Mouse (Mus musculus) CH12.LX (cell line): Measurements from ENCODE around the gene 5330417H12Rik. TPM values are rescaled to one million over a fixed set of nuclear protein-coding genes. Genes with fewer than 3 reads are reported as not detected.

Source experiments
- DNase-seq: peaks from one replicate; pipeline ENCODE4 v3.0.0-alpha.2; 2013; ENCODE audit errors: extremely low read depth
- H3K27ac ChIP-seq: 2 replicates; pipeline ENCODE4 v1.5.1; 2012; ENCODE audit warnings: low read depth, mild to moderate bottlenecking, control low read depth, moderate library complexity; ENCODE audit not compliant: insufficient read depth
- H3K27me3 ChIP-seq: replicated peaks from 2 replicates; pipeline ENCODE3; 2012; ENCODE audit warnings: inconsistent platforms
- H3K36me3 ChIP-seq, 2 experiments: replicated peaks in 1 of 2; 2 replicates each; pipeline versions ENCODE3 to v1.6.1; 2012; ENCODE audit warnings: inconsistent platforms in 1 of 2, low read length in 1 of 2, mild to moderate bottlenecking in 1 of 2, mixed read lengths in 1 of 2, moderate library complexity in 1 of 2; ENCODE audit not compliant: control insufficient read depth in 1 of 2, insufficient read depth in 1 of 2
- H3K4me1 ChIP-seq, 2 experiments: 2 replicates each; pipeline ENCODE4 v1.6.1; 2012; ENCODE audit warnings: inconsistent platforms in 1 of 2, moderate library complexity in 1 of 2; ENCODE audit not compliant: insufficient read depth in 2 of 2, control insufficient read depth in 1 of 2
- H3K4me2 ChIP-seq: 2 replicates; pipeline ENCODE4 v1.6.1; 2012; ENCODE audit warnings: low read depth, mild to moderate bottlenecking, control low read depth; ENCODE audit not compliant: poor library complexity, insufficient read depth, severe bottlenecking
- H3K4me3 ChIP-seq, 3 experiments: fragments of 150-350 bp in 1 of 3; sonication (generic) in 1 of 3; replicated peaks in 1 of 3; 2 replicates each; pipeline versions ENCODE3 to v1.5.1; 2011 to 2012; ENCODE audit warnings: low read depth in 2 of 3, low read length in 2 of 3, mild to moderate bottlenecking in 2 of 3, moderate library complexity in 2 of 3, control low read depth in 1 of 3, improper control_type of control experiment in 1 of 3, inconsistent platforms in 1 of 3, mixed read lengths in 1 of 3; ENCODE audit not compliant: poor library complexity in 1 of 3
- H3K79me2 ChIP-seq: replicated peaks from 2 replicates; pipeline ENCODE4 v1.6.1; 2012; ENCODE audit warnings: mild to moderate bottlenecking, moderate library complexity; ENCODE audit not compliant: control insufficient read depth, poor library complexity, insufficient read depth, severe bottlenecking; ENCODE audit errors: extremely low read depth
- H3K9ac ChIP-seq: 2 replicates; pipeline ENCODE4 v1.6.1; 2012; ENCODE audit warnings: low read depth, mild to moderate bottlenecking, control low read depth, moderate library complexity; ENCODE audit not compliant: insufficient read depth
- H3K9me3 ChIP-seq: replicated peaks from 2 replicates; pipeline ENCODE3; 2012; ENCODE audit warnings: low read length, inconsistent platforms, mixed read lengths
- CHD1 ChIP-seq: IDR thresholded peaks from 2 replicates; pipeline ENCODE4 v1.6.1; 2012; ENCODE audit warnings: low read depth, low read length, improper control_type of control experiment, inconsistent platforms
- CHD2 ChIP-seq: IDR thresholded peaks from 2 replicates; pipeline ENCODE4 v1.6.1; 2011; ENCODE audit warnings: low read length, improper control_type of control experiment
- CTCF ChIP-seq, 2 experiments: IDR thresholded peaks in 1 of 2; conservative IDR thresholded peaks in 1 of 2; 2 replicates each; pipeline ENCODE4 v1.5.1; 2011 to 2012; ENCODE audit warnings: low read depth in 2 of 2, low read length in 2 of 2, improper control_type of control experiment in 1 of 2, inconsistent platforms in 1 of 2, mild to moderate bottlenecking in 1 of 2, moderate library complexity in 1 of 2
- ETS1 ChIP-seq: conservative IDR thresholded peaks from 2 replicates; pipeline ENCODE4 v1.6.1; 2012; ENCODE audit warnings: low read depth, mild to moderate bottlenecking, inconsistent platforms, low read length, improper control_type of control experiment, moderate library complexity
- JUN ChIP-seq: IDR thresholded peaks from 2 replicates; pipeline ENCODE4 v1.6.1; 2011; ENCODE audit warnings: low read depth, mild to moderate bottlenecking, low read length, improper control_type of control experiment, moderate library complexity; ENCODE audit not compliant: insufficient read depth
- KAT2A ChIP-seq: IDR thresholded peaks from 2 replicates; pipeline ENCODE4 v1.6.1; 2012; ENCODE audit warnings: low read length, improper control_type of control experiment, inconsistent platforms; ENCODE audit not compliant: insufficient replicate concordance
- MAZ ChIP-seq: IDR thresholded peaks from 2 replicates; pipeline ENCODE4 v1.6.1; 2012; ENCODE audit warnings: low read depth, mild to moderate bottlenecking, inconsistent platforms, low read length, improper control_type of control experiment, moderate library complexity
- MEF2A ChIP-seq: IDR thresholded peaks from 2 replicates; pipeline ENCODE4 v1.6.1; 2014; ENCODE audit warnings: low read depth, mild to moderate bottlenecking, inconsistent platforms, low read length, improper control_type of control experiment, borderline replicate concordance
- MYC ChIP-seq: IDR thresholded peaks from 2 replicates; pipeline ENCODE4 v1.6.1; 2011; ENCODE audit warnings: low read depth, mild to moderate bottlenecking, improper control_type of control experiment, low read length
- NELFE ChIP-seq: IDR thresholded peaks from 2 replicates; pipeline ENCODE4 v1.6.1; 2011; ENCODE audit warnings: low read depth, low read length, improper control_type of control experiment
- NRF1 ChIP-seq: IDR thresholded peaks from 2 replicates; pipeline ENCODE4 v1.6.1; 2014; ENCODE audit warnings: low read depth, mild to moderate bottlenecking, inconsistent platforms, low read length, improper control_type of control experiment, moderate library complexity
- PAX5 ChIP-seq: IDR thresholded peaks from 2 replicates; pipeline ENCODE4 v1.6.1; 2012; ENCODE audit warnings: low read length, inconsistent platforms, mixed read lengths
- POLR2AphosphoS2 ChIP-seq: IDR thresholded peaks from 2 replicates; pipeline ENCODE4 v1.6.1; 2011; ENCODE audit warnings: low read depth, low read length, improper control_type of control experiment
- RAD21 ChIP-seq: IDR thresholded peaks from 2 replicates; pipeline ENCODE4 v1.6.1; 2011; ENCODE audit warnings: low read depth, mild to moderate bottlenecking, low read length, improper control_type of control experiment, moderate library complexity
- RCOR1 ChIP-seq: conservative IDR thresholded peaks from 2 replicates; pipeline ENCODE4 v1.6.1; 2012; ENCODE audit warnings: low read depth, mild to moderate bottlenecking, inconsistent platforms, low read length, improper control_type of control experiment
- SMC3 ChIP-seq: IDR thresholded peaks from 2 replicates; pipeline ENCODE4 v1.6.1; 2011; ENCODE audit warnings: low read depth, low read length, improper control_type of control experiment
- TCF12 ChIP-seq: IDR thresholded peaks from 2 replicates; pipeline ENCODE4 v1.6.1; 2014; ENCODE audit warnings: low read depth, mild to moderate bottlenecking, inconsistent platforms, low read length, improper control_type of control experiment
- USF1 ChIP-seq: IDR thresholded peaks from 2 replicates; pipeline ENCODE4 v1.6.1; 2014; ENCODE audit warnings: low read depth, mild to moderate bottlenecking, inconsistent platforms, low read length, improper control_type of control experiment
- ZMIZ1 ChIP-seq: IDR thresholded peaks from 2 replicates; pipeline ENCODE4 v1.6.1; 2012; ENCODE audit warnings: low read depth, mild to moderate bottlenecking, inconsistent platforms, low read length, improper control_type of control experiment
- dilution Hi-C: fragments of 300-500 bp; cut with MboI; formaldehyde crosslinking; loops from 2 replicates; pipeline ENCODE4 v1.14.3; 2020; ENCODE audit warnings: low sequenced_read_pairs; ENCODE audit not compliant: extremely low pct_unique_long_range_greater_than_20kb, extremely low pct_ligation_motif_present
- in situ Hi-C: fragments of 300-500 bp; cut with MboI; formaldehyde crosslinking; loops from 3 replicates; pipeline ENCODE4 v1.14.3; 2019; ENCODE audit warnings: low sequenced_read_pairs, low pct_ligation_motif_present, low pct_unique_long_range_greater_than_20kb, mixed read lengths
- polyA plus RNA-seq: library from polyadenylated mRNA; unstranded; fragments of >175 nt; gene quantifications from 2 replicates; pipeline ENCODE4 v1.2.1, GENCODE M21; 2012; ENCODE audit warnings: low read depth; ENCODE audit not compliant: insufficient read length
- total RNA-seq, 2 experiments: library from RNA; depleted of rRNA; stranded (reverse); fragments of 300-350 nt in 1 of 2; fragments of >200 nt in 1 of 2; gene quantifications; 2 replicates each; pipeline ENCODE4 v1.2.3; 2012 to 2014

5330417H12Rik gene
- total and polyA plus RNA-seq, 3 experiments: not detected

DNA sequence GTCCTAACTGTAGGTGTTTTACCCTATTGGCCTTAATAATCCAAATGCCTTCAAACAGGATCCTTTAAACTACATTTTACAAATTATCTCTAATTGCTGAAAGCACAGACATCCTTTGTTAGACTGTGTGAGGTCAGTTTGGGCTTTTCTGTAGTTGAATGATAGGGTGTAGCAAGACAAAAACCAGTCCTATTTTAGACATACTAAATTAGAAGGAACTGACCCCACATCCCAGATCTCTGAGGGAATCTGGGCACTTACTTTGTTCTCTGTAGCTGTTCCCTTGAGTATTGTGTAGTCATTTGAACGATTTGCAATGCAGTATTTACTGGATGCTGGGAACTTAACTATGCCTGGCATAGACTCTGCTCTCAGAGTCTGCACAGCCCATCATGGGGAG is 26.9 kb upstream of the 5330417H12Rik start:
- Histone ChIP-seq H3K36me3 (peaks cover 18 to 46% of the 10 kb centered on the region in 2 experiments), H3K27ac (no peak overlapping the region), H3K9ac (no peak overlapping the region), H3K9me3 (no peaks in the 10 kb centered on the region), H3K4me1 (peaks cover 21 to 73% of the 10 kb centered on the region in 2 experiments), H3K79me2 (peaks cover 7% of the 10 kb centered on the region), H3K27me3 (no peaks in the 10 kb centered on the region), H3K4me3 (no peak overlapping the region), H3K4me2 (no peak overlapping the region)
- no peak for DNase-seq
- dilution Hi-C loops (no loop called here), in situ Hi-C loops (no loop called here)
- TF ChIP-seq MAZ (no peak), ZMIZ1 (no peak), TCF12 (no peak), MEF2A (no peak), NRF1 (no peak), CHD2 (no peak), MYC (no peak), JUN (no peak), SMC3 (no peak), USF1 (no peak), RCOR1 (no peak), CHD1 (no peak), PAX5 (no peak), NELFE (no peak), ETS1 (no peak), RAD21 (no peak), POLR2AphosphoS2 (no peak), KAT2A (no peak)

DNA sequence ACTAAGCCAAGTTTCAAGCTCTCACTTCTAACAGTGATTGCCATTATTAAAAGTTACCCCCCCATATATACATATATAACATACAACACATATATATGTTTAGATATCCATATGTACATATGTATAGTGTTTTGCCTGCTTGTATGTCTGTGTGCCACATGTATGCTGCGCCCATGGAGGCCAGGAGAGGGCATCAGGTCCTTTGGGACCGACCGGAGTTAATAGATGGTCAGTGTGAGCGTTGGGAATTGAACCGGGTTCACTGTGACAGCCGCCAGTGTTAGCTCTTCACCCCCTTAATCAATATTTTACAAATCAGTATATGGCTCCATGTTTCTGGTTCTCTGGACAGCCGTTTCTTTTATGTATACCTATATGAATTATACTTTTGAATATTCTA is 25.0 kb upstream of the 5330417H12Rik start:
- H3K4me3 ChIP-seq: no peak overlapping the region
- TF ChIP-seq SMC3 (peak; percentile 23; the same call in 1 of the 2 replicates), TCF12 (no peak), RAD21 (peak; percentile 20), CTCF (conservative IDR thresholded peaks at IDR 0.05 in 1 of 2, IDR thresholded peaks at IDR 0.05 in 1 of 2; ENCODE audit: low read depth in 2 of 2, low read length in 2 of 2) (peak in 1 of 2 experiments; percentile 45; a peak in 2 of 4 replicates)
- peaks cover 9% of the 10 kb centered on the region for H3K9me3 ChIP-seq
- H3K36me3 ChIP-seq: peaks cover 19 to 47% of the 10 kb centered on the region in 2 experiments
- peaks cover 11% of the 10 kb centered on the region for H3K79me2 ChIP-seq
- H3K4me2 ChIP-seq: peak overlapping the region; percentile 81
- no peak for DNase-seq
- in situ Hi-C loops (no loop called here), dilution Hi-C loops (no loop called here)
- H3K4me1 ChIP-seq: peaks cover 19 to 67% of the 10 kb centered on the region in 2 experiments
- H3K9ac ChIP-seq: peak overlapping the region; percentile 29; the same call in 1 of the 2 replicates
- no peaks in the 10 kb centered on the region for H3K27me3 ChIP-seq
- peak overlapping the region; percentile 96 for H3K27ac ChIP-seq
